Mouse (Mus musculus): ENCODE results near the gene Stx8. TPM values are rescaled to one million over a fixed set of nuclear protein-coding genes. Genes with fewer than 3 reads are reported as not detected.
A peak's percentile ranks its signal among the peaks of the same experiment; 100 is the strongest.

Gene Stx8
- polyA plus RNA-seq, 1 experiment from 2014 or later, result 62.5 TPM

- H3K4me1 ChIP-seq (ENCODE audit: control insufficient read depth in 2 of 2, insufficient read depth in 2 of 2, low read length in 2 of 2), result peaks cover 4 to 8% of the 10 kb centered on the region in 2 experiments; a peak in 2 of 4 replicates
- WGBS, result 88% methylated on average over 6 of the region's 6 CpGs
These were observed 17.6 kb downstream of the Stx8 start for GRCm38 (mm10) chr11:67983564-67983963.

GRCm38 (mm10) chr11:67991240-67991639 is 25.2 kb downstream of the Stx8 start:
- 74% methylated on average over 4 of the region's 4 CpGs for WGBS
- H3K9ac ChIP-seq (ENCODE audit: low read length), result no peak overlapping the region
- no peak for ATAC-seq (ENCODE audit: insufficient number of reproducible peaks, insufficient read depth, low FRiP score, low read depth)

More at GRCm38 (mm10) chr11:67983564-67983963, 17.6 kb downstream of the Stx8 start:
- H3K27ac ChIP-seq (replicated peaks in 1 of 2; ENCODE audit: control insufficient read depth in 1 of 2, insufficient read depth in 1 of 2, low read depth in 2 of 2, low read length in 2 of 2), result no peak overlapping the region
- no peaks in the 10 kb centered on the region for H3K9me3 ChIP-seq (ENCODE audit: control insufficient read depth, low read length)
- H3K36me3 ChIP-seq (ENCODE audit: control insufficient read depth, insufficient read depth, low read length), result peaks cover 18% of the 10 kb centered on the region; the same call in 1 of the 2 replicates
- H3K4me3 ChIP-seq (ENCODE audit: control insufficient read depth in 1 of 2, insufficient read depth in 1 of 2, low read depth in 1 of 2, low read length in 2 of 2), result no peak overlapping the region
- no peaks in the 10 kb centered on the region for H3K27me3 ChIP-seq (ENCODE audit: control insufficient read depth, insufficient read depth, low read length)
- ATAC-seq (ENCODE audit: insufficient number of reproducible peaks, insufficient read depth, low FRiP score, low read depth), result no peak
- H3K4me2 ChIP-seq (ENCODE audit: low read length), result no peak overlapping the region
- no peak overlapping the region for H3K9ac ChIP-seq (ENCODE audit: low read length)

GRCm38 (mm10) chr11:67995965-67996364 is 30.0 kb downstream of the Stx8 start:
- Histone ChIP-seq H3K4me2 (ENCODE audit: low read length) (no peak overlapping the region), H3K36me3 (ENCODE audit: control insufficient read depth, insufficient read depth, low read length) (no peaks in the 10 kb centered on the region), H3K9ac (ENCODE audit: low read length) (no peak overlapping the region), H3K27ac (replicated peaks in 1 of 2; ENCODE audit: control insufficient read depth in 1 of 2, insufficient read depth in 1 of 2, low read depth in 2 of 2, low read length in 2 of 2) (no peak overlapping the region), H3K9me3 (ENCODE audit: control insufficient read depth, low read length) (no peaks in the 10 kb centered on the region), H3K27me3 (ENCODE audit: control insufficient read depth, insufficient read depth, low read length) (no peaks in the 10 kb centered on the region), H3K4me3 (ENCODE audit: control insufficient read depth in 1 of 2, insufficient read depth in 1 of 2, low read depth in 1 of 2, low read length in 2 of 2) (no peak overlapping the region), H3K4me1 (ENCODE audit: control insufficient read depth in 2 of 2, insufficient read depth in 2 of 2, low read length in 2 of 2) (no peaks in the 10 kb centered on the region)
- no peak for ATAC-seq (ENCODE audit: insufficient number of reproducible peaks, insufficient read depth, low FRiP score, low read depth)
- WGBS, result 79% methylated on average over 4 of the region's 4 CpGs

More at GRCm38 (mm10) chr11:67991240-67991639, 25.2 kb downstream of the Stx8 start:
- Histone ChIP-seq H3K36me3 (ENCODE audit: control insufficient read depth, insufficient read depth, low read length) (peaks cover 5% of the 10 kb centered on the region; the same call in 1 of the 2 replicates), H3K27ac (replicated peaks in 1 of 2; ENCODE audit: control insufficient read depth in 1 of 2, insufficient read depth in 1 of 2, low read depth in 2 of 2, low read length in 2 of 2) (no peak overlapping the region), H3K4me3 (ENCODE audit: control insufficient read depth in 1 of 2, insufficient read depth in 1 of 2, low read depth in 1 of 2, low read length in 2 of 2) (no peak overlapping the region), H3K4me2 (ENCODE audit: low read length) (no peak overlapping the region), H3K4me1 (ENCODE audit: control insufficient read depth in 2 of 2, insufficient read depth in 2 of 2, low read length in 2 of 2) (no peaks in the 10 kb centered on the region), H3K27me3 (ENCODE audit: control insufficient read depth, insufficient read depth, low read length) (no peaks in the 10 kb centered on the region), H3K9me3 (ENCODE audit: control insufficient read depth, low read length) (no peaks in the 10 kb centered on the region)

GRCm38 (mm10) chr11:67998905-67999304 is 32.9 kb downstream of the Stx8 start:
- Histone ChIP-seq H3K4me1 (ENCODE audit: control insufficient read depth in 2 of 2, insufficient read depth in 2 of 2, low read length in 2 of 2) (no peaks in the 10 kb centered on the region), H3K4me2 (ENCODE audit: low read length) (no peak overlapping the region), H3K27me3 (ENCODE audit: control insufficient read depth, insufficient read depth, low read length) (no peaks in the 10 kb centered on the region), H3K27ac (replicated peaks in 1 of 2; ENCODE audit: control insufficient read depth in 1 of 2, insufficient read depth in 1 of 2, low read depth in 2 of 2, low read length in 2 of 2) (no peak overlapping the region), H3K4me3 (ENCODE audit: control insufficient read depth in 1 of 2, insufficient read depth in 1 of 2, low read depth in 1 of 2, low read length in 2 of 2) (no peak overlapping the region), H3K9me3 (ENCODE audit: control insufficient read depth, low read length) (no peaks in the 10 kb centered on the region), H3K9ac (ENCODE audit: low read length) (no peak overlapping the region), H3K36me3 (ENCODE audit: control insufficient read depth, insufficient read depth, low read length) (no peaks in the 10 kb centered on the region)
- ATAC-seq (ENCODE audit: insufficient number of reproducible peaks, insufficient read depth, low FRiP score, low read depth), result no peak
- 76% methylated on average over 3 of the region's 3 CpGs for WGBS

GRCm38 (mm10) chr11:67999629-68000028 is 33.6 kb downstream of the Stx8 start:
- Histone ChIP-seq H3K4me3 (ENCODE audit: control insufficient read depth in 1 of 2, insufficient read depth in 1 of 2, low read depth in 1 of 2, low read length in 2 of 2) (no peak overlapping the region), H3K4me2 (ENCODE audit: low read length) (no peak overlapping the region), H3K36me3 (ENCODE audit: control insufficient read depth, insufficient read depth, low read length) (no peaks in the 10 kb centered on the region), H3K9ac (ENCODE audit: low read length) (no peak overlapping the region), H3K4me1 (ENCODE audit: control insufficient read depth in 2 of 2, insufficient read depth in 2 of 2, low read length in 2 of 2) (no peaks in the 10 kb centered on the region), H3K27ac (replicated peaks in 1 of 2; ENCODE audit: control insufficient read depth in 1 of 2, insufficient read depth in 1 of 2, low read depth in 2 of 2, low read length in 2 of 2) (no peak overlapping the region), H3K9me3 (ENCODE audit: control insufficient read depth, low read length) (no peaks in the 10 kb centered on the region), H3K27me3 (ENCODE audit: control insufficient read depth, insufficient read depth, low read length) (no peaks in the 10 kb centered on the region)
- WGBS, result 63% methylated on average over 5 of the region's 5 CpGs
- ATAC-seq (ENCODE audit: insufficient number of reproducible peaks, insufficient read depth, low FRiP score, low read depth), result no peak

- no peak overlapping the region for H3K9ac ChIP-seq (ENCODE audit: low read length)
- peaks cover 4 to 14% of the 10 kb centered on the region in 2 experiments; a peak in 2 of 4 replicates for H3K4me1 ChIP-seq (ENCODE audit: control insufficient read depth in 2 of 2, insufficient read depth in 2 of 2, low read length in 2 of 2)
- no peaks in the 10 kb centered on the region for H3K9me3 ChIP-seq (ENCODE audit: control insufficient read depth, low read length)
- WGBS, result 25% methylated on average over 6 of the region's 6 CpGs
- H3K4me2 ChIP-seq (ENCODE audit: low read length), result no peak overlapping the region
- H3K27ac ChIP-seq (replicated peaks in 1 of 2; ENCODE audit: control insufficient read depth in 1 of 2, insufficient read depth in 1 of 2, low read depth in 2 of 2, low read length in 2 of 2), result no peak overlapping the region
- no peaks in the 10 kb centered on the region for H3K36me3 ChIP-seq (ENCODE audit: control insufficient read depth, insufficient read depth, low read length)
- no peak for ATAC-seq (ENCODE audit: insufficient number of reproducible peaks, insufficient read depth, low FRiP score, low read depth)
- no peaks in the 10 kb centered on the region for H3K27me3 ChIP-seq (ENCODE audit: control insufficient read depth, insufficient read depth, low read length)
- no peak overlapping the region for H3K4me3 ChIP-seq (ENCODE audit: control insufficient read depth in 1 of 2, insufficient read depth in 1 of 2, low read depth in 1 of 2, low read length in 2 of 2)
These were observed 38.2 kb downstream of the Stx8 start for GRCm38 (mm10) chr11:68004191-68004590.

- no peak overlapping the region for H3K4me2 ChIP-seq (ENCODE audit: low read length)
- H3K27me3 ChIP-seq (ENCODE audit: control insufficient read depth, insufficient read depth, low read length), result no peaks in the 10 kb centered on the region
- H3K36me3 ChIP-seq (ENCODE audit: control insufficient read depth, insufficient read depth, low read length), result no peaks in the 10 kb centered on the region
- H3K4me1 ChIP-seq (ENCODE audit: control insufficient read depth in 2 of 2, insufficient read depth in 2 of 2, low read length in 2 of 2), result peaks cover 4 to 14% of the 10 kb centered on the region in 2 experiments; a peak in 2 of 4 replicates
- no peaks in the 10 kb centered on the region for H3K9me3 ChIP-seq (ENCODE audit: control insufficient read depth, low read length)
- ATAC-seq (ENCODE audit: insufficient number of reproducible peaks, insufficient read depth, low FRiP score, low read depth), result no peak
- H3K4me3 ChIP-seq (ENCODE audit: control insufficient read depth in 1 of 2, insufficient read depth in 1 of 2, low read depth in 1 of 2, low read length in 2 of 2), result no peak overlapping the region
- WGBS, result 40% methylated on average over 8 of the region's 8 CpGs
- no peak overlapping the region for H3K9ac ChIP-seq (ENCODE audit: low read length)
- H3K27ac ChIP-seq (replicated peaks in 1 of 2; ENCODE audit: control insufficient read depth in 1 of 2, insufficient read depth in 1 of 2, low read depth in 2 of 2, low read length in 2 of 2), result 0 out of 4 replicates have a peak overlapping the region, but pooled peaks of 1 of the 2 experiments have one; percentile 14
These were observed 40.3 kb downstream of the Stx8 start for GRCm38 (mm10) chr11:68006216-68006789.

GRCm38 (mm10) chr11:68007645-68008044 is 41.7 kb downstream of the Stx8 start:
- H3K27me3 ChIP-seq (ENCODE audit: control insufficient read depth, insufficient read depth, low read length), result no peaks in the 10 kb centered on the region
- no peak overlapping the region for H3K4me3 ChIP-seq (ENCODE audit: control insufficient read depth in 1 of 2, insufficient read depth in 1 of 2, low read depth in 1 of 2, low read length in 2 of 2)
- H3K9ac ChIP-seq (ENCODE audit: low read length), result no peak overlapping the region
- WGBS, result 64% methylated on average over 6 of the region's 6 CpGs
- H3K9me3 ChIP-seq (ENCODE audit: control insufficient read depth, low read length), result no peaks in the 10 kb centered on the region
- peaks cover 4 to 14% of the 10 kb centered on the region in 2 experiments; a peak in 2 of 4 replicates for H3K4me1 ChIP-seq (ENCODE audit: control insufficient read depth in 2 of 2, insufficient read depth in 2 of 2, low read length in 2 of 2)
- no peak overlapping the region for H3K4me2 ChIP-seq (ENCODE audit: low read length)
- no peak for ATAC-seq (ENCODE audit: insufficient number of reproducible peaks, insufficient read depth, low FRiP score, low read depth)
- peaks cover 7% of the 10 kb centered on the region; the same call in 1 of the 2 replicates for H3K36me3 ChIP-seq (ENCODE audit: control insufficient read depth, insufficient read depth, low read length)
- H3K27ac ChIP-seq (replicated peaks in 1 of 2; ENCODE audit: control insufficient read depth in 1 of 2, insufficient read depth in 1 of 2, low read depth in 2 of 2, low read length in 2 of 2), result no peak overlapping the region
